Mouse (Mus musculus) CH12.LX (cell line): ENCODE measurements at regions not wholly inside any gene's neighbourhood (a gene's known extent, or its start where the extent isn't known, plus 50 kb on each side); places are given as distances from the start of the nearest gene placed in this dataset.

Source experiments
- BHLHE40 ChIP-seq: IDR thresholded peaks from 2 replicates; pipeline ENCODE4 v1.6.1; 2011; ENCODE audit warnings: mild to moderate bottlenecking, low read depth, low read length, improper control_type of control experiment
- CTCF ChIP-seq, 2 experiments: IDR thresholded peaks in 1 of 2; conservative IDR thresholded peaks in 1 of 2; 2 replicates each; pipeline ENCODE4 v1.5.1; 2011 to 2012; ENCODE audit warnings: low read depth in 2 of 2, low read length in 2 of 2, improper control_type of control experiment in 1 of 2, inconsistent platforms in 1 of 2, mild to moderate bottlenecking in 1 of 2, moderate library complexity in 1 of 2
- EP300 ChIP-seq: IDR thresholded peaks from 2 replicates; pipeline ENCODE4 v1.6.1; 2011; ENCODE audit warnings: low read length, improper control_type of control experiment
- GABPA ChIP-seq: IDR thresholded peaks from 2 replicates; pipeline ENCODE4 v1.6.1; 2012; ENCODE audit warnings: low read depth, low read length, improper control_type of control experiment, inconsistent platforms; ENCODE audit not compliant: insufficient replicate concordance
- JUND ChIP-seq: conservative IDR thresholded peaks from 2 replicates; pipeline ENCODE4 v1.6.1; 2011; ENCODE audit warnings: low read depth, low read length, improper control_type of control experiment
- KAT2A ChIP-seq: IDR thresholded peaks from 2 replicates; pipeline ENCODE4 v1.6.1; 2012; ENCODE audit warnings: low read length, improper control_type of control experiment, inconsistent platforms; ENCODE audit not compliant: insufficient replicate concordance
- MEF2A ChIP-seq: IDR thresholded peaks from 2 replicates; pipeline ENCODE4 v1.6.1; 2014; ENCODE audit warnings: low read depth, mild to moderate bottlenecking, inconsistent platforms, low read length, improper control_type of control experiment, borderline replicate concordance
- NRF1 ChIP-seq: IDR thresholded peaks from 2 replicates; pipeline ENCODE4 v1.6.1; 2014; ENCODE audit warnings: low read depth, mild to moderate bottlenecking, inconsistent platforms, low read length, improper control_type of control experiment, moderate library complexity
- POLR2A ChIP-seq: IDR thresholded peaks from 2 replicates; pipeline ENCODE4 v1.6.1; 2011; ENCODE audit warnings: low read depth, mild to moderate bottlenecking, improper control_type of control experiment, low read length
- SIN3A ChIP-seq: IDR thresholded peaks from 2 replicates; pipeline ENCODE4 v1.6.1; 2012; ENCODE audit warnings: low read length, improper control_type of control experiment, inconsistent platforms
- UBTF ChIP-seq: IDR thresholded peaks from 2 replicates; pipeline ENCODE4 v1.6.1; 2012; ENCODE audit warnings: low read depth, mild to moderate bottlenecking, inconsistent platforms, low read length, improper control_type of control experiment, moderate library complexity

GRCm38 (mm10) chr3:3003425-3003824 is 2747.2 kb upstream of the Gm8797 start:
- no peak for TF ChIP-seq EP300
- TF ChIP-seq CTCF (conservative IDR thresholded peaks at IDR 0.05 in 1 of 2, IDR thresholded peaks at IDR 0.05 in 1 of 2; ENCODE audit: low read depth in 2 of 2, low read length in 2 of 2), result no peak
- TF ChIP-seq BHLHE40, result no peak
- no peak for TF ChIP-seq POLR2A
- no peak for TF ChIP-seq MEF2A
- TF ChIP-seq UBTF, result no peak
- no peak for TF ChIP-seq KAT2A
- no peak for TF ChIP-seq GABPA
- no peak for TF ChIP-seq SIN3A
- no peak for TF ChIP-seq NRF1
- TF ChIP-seq JUND, result no peak
